Mouse (Mus musculus) B cell, adult 2 months (primary cell): ENCODE data around the gene Tnpo2.

Experiments
- DNase-seq, 2 experiments: peaks; one replicate each; pipeline ENCODE4 v3.0.0; 2022

Tnpo2 gene

DNA sequence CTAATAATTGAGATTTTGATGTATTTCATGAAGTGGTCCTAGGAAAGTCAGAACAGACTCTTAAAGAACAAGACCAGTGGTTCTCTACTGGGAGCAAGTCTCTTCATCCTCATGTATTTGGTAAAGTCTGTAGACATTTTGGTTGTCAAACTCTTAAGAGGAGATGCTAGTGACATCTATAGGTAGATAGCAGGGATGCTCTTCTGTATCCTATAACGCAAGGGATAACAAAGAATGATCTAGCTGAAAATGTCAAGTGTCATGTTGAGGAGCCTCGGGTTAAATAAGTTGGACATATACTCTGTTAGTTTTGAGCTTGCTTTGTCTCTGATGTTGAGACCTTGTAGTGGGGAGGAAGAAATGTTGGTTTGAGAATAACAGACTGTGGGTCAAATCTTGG is 8.8 kb upstream of the Tnpo2 start:
- DNase-seq: no peak

- no peak for DNase-seq
Measured at GRCm38 (mm10) chr8:85029271-85029670, 7.4 kb upstream of the Tnpo2 start.

GRCm38 (mm10) chr8:85032622-85033311 is 3.9 kb upstream of the Tnpo2 start:
- no peak for DNase-seq

GRCm38 (mm10) chr8:85033867-85034266 is 2.8 kb upstream of the Tnpo2 start:
- DNase-seq: no peak

- peak; percentile 82 to 83 for DNase-seq
Measured at GRCm38 (mm10) chr8:85034764-85035163, 2.0 kb upstream of the Tnpo2 start.

DNA sequence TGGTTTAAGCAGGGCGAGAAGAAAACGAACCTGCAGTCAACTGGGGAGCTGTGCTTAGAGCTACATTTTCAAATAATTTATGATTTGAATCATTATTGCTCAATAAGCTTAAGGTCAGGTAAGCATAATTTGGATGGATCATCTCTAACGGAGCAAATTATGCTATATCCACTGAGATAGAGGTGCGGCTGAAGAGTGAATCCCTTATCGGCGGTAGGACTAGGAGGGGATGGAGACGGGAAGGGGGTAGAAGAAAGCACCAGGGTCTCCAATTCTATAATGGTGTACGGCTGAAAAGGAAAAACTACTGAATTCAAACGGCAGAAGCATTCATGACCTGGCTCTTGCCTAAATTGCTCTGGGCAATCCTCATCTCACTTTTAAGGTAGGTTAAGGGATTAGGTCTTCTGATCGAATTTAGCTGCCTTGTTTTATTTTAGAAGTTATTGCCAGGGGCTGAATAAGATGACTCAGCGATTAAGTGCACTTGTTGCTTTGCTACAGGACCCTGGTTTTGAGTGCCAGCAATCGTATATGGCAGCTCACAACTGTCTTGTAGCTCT is 1.5 kb upstream of the Tnpo2 start:
- DNase-seq: no peak

GRCm38 (mm10) chr8:85035728-85036310 is 896 bp upstream of the Tnpo2 start:
- DNase-seq: peak; percentile 38 to 40

DNA sequence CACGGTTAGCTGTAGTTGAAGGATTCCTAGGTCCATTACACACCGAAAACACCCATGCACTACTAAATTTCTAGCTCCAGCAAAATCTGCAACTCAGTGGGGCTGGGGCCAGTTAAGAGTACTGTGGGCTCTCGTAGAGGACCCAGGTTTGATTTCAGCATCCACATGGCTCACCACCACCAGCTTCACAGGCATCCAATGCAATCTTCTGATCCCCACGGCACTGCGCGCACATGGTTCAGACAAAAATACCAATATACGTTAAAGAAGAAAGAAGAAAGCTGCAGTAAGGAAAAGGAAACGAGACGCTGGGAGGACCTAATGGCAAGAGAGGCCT is 366 bp upstream of the Tnpo2 start:
- no peak for DNase-seq

DNA sequence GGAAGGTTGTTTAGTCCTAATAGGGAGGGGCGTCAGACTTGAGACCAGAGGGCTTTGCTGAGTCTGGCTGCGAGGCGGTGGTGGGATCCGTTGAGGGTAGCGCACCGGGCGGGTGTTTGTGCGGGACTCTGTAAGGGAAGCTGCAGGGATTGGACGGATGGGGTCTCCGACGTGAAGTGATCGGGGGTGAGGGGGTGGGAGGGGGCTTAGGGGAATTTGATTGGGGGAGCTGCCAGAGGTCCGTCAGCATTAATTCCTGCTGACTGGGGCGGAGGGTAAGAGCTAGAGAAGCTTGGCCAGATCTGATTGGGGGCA is 608 bp downstream of the Tnpo2 start:
- DNase-seq: no peak

GRCm38 (mm10) chr8:85037681-85038531 is 1.2 kb downstream of the Tnpo2 start:
- peak; percentile 40 to 51 for DNase-seq

DNA sequence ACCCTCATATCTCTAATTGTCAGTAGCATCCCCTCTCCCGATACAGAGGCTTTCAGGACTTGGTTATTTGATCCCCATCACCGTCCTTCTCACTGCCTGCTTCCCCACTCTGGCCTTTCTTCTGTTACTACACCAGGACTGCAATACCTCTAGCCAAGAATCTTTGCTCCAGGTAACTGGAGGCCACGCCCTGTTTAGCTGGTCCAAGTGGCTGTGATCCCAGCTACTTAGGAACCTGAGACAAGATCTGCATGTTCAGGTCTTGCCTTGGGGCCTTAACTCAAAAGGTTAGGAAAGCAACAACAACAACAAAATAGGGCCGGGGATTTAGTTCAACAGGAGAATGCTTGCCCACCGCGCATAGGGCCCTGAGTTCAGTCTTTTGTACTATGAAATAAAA is 6.9 kb downstream of the Tnpo2 start:
- no peak for DNase-seq

GRCm38 (mm10) chr8:85057367-85057766 is 20.7 kb downstream of the Tnpo2 start:
- no peak for DNase-seq

DNA sequence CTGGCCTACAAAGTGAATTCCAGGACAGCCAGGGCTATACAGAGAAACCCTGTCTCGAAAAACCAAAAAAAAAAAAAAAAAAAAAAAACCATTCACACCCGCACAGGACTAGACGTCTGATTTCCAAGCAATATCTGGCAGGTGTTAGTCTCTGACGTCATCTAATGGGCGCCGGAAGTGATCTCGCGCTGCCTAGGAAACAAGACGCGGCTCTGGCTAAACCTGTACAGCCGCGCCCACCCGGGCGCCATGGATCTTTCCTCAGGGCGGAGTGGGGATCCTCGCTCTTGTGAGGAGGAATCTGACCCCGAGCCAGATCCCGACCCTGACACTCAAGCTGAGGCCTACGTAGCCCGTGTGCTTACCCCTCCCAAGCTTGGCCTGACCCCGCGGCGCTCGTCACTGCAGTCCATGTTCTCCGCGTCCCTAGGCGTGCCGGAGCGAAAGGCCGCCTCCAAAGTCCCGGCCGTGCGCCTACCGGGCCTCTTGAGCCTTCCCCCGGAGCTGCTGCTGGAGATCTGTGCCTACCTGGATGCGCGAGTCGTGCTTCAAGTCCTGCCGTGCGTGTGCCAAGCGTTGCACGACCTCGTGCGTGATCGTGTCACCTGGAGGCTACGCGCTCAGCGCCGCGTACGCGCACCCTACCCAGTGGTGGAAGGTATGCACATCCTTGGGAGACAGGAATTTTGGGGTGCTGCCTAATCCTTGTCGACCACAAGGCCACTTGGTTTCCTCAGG is 23.3 kb downstream of the Tnpo2 start, which contains the start of gene Fbxw9:
TSS of gene Fbxw9 (plus strand) at position 177 of the 738 bp plus-strand sequence.
- DNase-seq: peak; percentile 93 to 95

- no peak for DNase-seq
Measured at GRCm38 (mm10) chr8:85062603-85063002, 25.9 kb downstream of the Tnpo2 start.

GRCm38 (mm10) chr8:85065213-85065612 is 28.5 kb downstream of the Tnpo2 start:
- DNase-seq: no peak

GRCm38 (mm10) chr8:85067155-85067554 is 30.4 kb downstream of the Tnpo2 start:
- DNase-seq: no peak

- no peak for DNase-seq
Measured at GRCm38 (mm10) chr8:85067982-85068381, 31.3 kb downstream of the Tnpo2 start, which contains the start of gene Gm5741. TSS of gene Gm5741 (minus strand) at chr8:85067982.

DNA sequence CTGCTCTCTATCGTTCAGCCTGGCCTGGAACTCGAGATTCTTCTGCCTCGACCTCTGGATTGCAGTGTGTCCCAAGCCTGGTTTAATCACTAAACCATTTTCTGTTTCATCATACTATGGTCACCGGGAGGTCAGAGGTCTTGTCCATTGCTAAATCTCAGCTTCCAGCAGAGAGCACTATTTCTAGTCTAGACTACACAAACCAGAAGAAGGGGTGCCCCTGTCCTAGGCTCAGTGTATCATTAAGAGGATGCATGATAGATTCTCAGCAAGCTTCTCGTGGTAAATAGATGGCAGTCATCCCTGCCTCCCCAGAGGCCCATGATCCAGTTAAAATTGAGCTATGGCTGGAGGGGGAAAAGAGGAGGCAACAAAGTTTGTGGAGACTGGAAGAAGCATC is 34.3 kb downstream of the Tnpo2 start:
- peak; percentile 24 to 33 for DNase-seq

DNA sequence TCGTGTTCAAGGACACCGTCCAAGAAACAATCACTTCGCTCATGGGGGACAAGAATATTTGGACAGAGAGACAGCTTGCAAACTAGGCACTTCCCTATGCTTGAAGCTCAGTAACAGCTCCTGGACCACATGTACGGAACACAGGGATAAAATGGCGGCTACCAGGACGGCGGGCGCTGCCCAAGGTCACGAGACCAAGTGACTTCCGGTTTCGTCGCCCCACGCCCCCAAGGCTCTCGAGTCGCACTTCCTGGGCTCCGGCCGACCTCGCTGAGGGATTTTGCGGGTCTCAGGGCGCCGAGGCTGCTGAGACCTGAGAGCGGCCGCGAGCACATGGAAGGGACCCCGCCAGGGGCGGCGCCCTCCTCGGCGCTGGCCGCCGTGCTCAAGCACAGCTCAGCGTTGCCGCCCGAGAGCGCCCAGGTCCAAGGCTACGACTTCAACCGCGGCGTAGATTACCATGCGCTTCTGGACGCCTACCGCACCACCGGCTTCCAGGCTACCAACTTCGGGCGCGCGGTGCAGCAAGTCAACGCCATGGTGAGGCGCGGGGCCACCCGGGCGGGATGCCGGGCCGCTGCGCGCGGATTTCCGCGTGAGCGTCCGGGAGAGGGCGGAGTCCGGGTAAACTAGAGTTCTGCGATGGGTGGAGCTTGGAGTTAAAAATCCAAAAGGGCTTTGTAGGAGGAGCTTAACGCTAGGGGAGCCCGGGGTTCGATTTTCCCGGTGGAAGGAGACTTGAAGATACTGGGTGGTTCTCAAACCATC is 35.0 kb downstream of the Tnpo2 start, which contains the start of gene Dhps:
TSS of gene Dhps (plus strand) at position 244 of the 768 bp plus-strand sequence.
- DNase-seq: peak; percentile 94

DNA sequence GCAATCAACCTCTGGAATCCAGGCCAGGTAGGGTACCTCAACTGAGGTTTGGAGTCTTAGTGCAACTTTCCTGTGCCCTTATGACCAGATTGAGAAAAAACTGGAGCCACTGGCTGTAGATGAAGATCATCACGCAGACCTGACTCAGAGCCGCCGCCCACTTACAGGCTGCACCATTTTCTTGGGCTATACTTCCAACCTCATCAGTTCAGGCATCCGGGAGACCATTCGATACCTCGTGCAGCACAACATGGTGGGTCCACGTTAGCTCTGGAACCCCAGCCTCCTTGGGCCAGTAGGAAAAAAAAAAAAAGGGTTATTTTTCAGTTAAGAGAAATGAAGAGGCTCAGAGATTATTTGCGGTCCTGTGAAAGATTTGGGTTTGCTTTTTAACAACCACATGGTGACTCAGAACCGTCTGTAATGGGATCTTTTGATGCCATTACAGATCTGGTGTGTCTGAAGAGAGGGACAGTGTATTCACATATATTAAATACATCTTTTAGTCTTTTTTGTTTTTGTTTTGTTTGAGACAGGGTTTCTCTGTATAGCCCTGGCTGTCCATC is 35.7 kb downstream of the Tnpo2 start:
- DNase-seq: no peak

- DNase-seq: no peak
Measured at GRCm38 (mm10) chr8:85073041-85073612, 36.4 kb downstream of the Tnpo2 start.
